Mouse (Mus musculus) kidney, adult 9 months (tissue): ENCODE data around the gene Tfb1m.

Experiments used
- DNase-seq: peaks from one replicate; pipeline ENCODE4 v3.0.0; 2022

The Tfb1m gene

DNA sequence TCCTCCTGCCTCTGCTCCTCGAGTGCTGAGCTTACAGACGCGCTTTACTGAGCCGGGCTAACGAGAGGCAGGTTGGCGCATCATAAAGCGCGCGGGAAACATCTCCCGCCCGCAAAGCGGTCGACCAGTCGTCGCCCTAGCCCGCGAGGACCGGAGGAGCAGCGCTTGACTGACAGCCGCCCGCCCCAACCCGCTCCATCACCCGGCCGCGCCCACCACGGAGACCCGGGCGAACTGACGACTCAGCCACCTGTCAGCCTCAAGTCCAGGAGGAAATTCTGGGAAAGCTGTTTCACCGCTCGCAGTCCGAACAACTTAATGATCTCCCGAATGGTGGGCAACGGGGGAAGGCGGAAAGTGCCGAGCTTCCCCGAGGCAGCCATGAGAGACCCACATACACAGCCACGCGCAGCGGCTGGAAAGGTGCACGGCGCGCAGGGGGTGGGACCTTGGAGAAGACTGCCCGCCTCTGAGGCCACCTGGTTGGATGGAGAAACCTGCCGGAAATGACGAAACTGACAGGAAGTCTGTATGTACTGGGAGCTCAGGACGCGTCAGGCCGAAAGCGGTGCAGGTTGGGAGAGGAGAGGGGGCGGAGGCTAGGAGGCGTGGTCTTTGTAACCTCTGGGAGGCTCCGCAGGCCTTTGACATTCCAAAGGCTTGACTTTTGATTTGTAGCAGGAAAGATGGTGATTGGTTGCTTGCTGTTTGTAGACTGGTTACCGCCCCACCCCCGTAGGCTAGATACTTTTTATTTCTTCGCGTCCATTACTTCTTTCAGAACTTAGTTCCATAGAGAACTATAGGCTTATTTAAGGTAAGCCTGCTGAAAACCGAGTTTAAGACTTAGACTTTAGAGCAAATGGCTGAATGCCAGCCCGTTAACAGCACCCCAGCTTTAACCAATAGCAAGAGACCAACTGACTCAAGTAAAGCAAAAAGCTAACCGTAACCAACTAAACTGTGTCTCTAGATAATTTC lies at the start of gene Tfb1m:
Gene Tfb1m, minus strand, starts transcription at position 451 of the 981 bp plus-strand sequence.
- DNase-seq = peak; percentile 99

- DNase-seq = no peak
These were observed 45.5 kb upstream of the Tfb1m start for GRCm38 (mm10) chr17:3602954-3603672.

DNA sequence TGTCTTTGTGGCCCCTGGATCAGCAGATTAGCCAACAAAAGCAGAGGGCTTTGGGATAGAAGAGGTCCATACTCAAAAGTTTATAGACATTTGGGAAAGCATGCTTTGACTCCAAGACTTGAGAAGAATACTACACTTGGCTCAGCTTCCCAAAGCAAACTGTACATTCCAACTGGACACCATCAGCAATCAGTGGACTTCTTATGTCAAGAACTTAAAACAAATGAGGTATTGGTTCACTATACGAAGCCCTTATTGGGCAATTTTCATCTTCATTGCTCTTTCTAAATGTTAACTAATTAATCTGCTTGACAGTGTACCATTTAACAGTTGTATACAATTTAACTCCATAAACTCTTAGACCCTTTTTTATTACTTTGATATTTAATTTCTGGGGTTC lies 40.8 kb upstream of the Tfb1m start:
- DNase-seq = no peak

DNA sequence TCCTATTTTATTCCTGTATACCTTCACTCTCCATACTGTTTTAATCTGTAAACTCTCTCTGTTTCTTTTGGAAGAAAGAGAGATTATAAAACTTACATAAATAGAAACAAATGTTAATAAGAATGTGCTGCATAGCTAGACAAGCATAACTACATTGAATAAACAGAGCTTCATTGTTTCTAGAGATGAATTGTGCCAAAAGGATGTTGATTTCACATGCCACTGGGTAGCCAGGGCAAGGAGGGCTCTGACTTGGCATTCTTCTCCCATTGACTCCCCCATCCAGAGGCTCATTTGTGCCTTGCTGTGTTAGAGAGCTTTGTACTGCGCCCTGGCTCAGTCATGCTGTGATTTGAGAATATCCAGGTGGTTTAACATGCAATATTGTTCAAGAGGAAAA lies 40.3 kb upstream of the Tfb1m start:
- DNase-seq = peak; percentile 4

- DNase-seq = peak; percentile 12
These were observed 39.5 kb upstream of the Tfb1m start for GRCm38 (mm10) chr17:3597130-3597529.

DNA sequence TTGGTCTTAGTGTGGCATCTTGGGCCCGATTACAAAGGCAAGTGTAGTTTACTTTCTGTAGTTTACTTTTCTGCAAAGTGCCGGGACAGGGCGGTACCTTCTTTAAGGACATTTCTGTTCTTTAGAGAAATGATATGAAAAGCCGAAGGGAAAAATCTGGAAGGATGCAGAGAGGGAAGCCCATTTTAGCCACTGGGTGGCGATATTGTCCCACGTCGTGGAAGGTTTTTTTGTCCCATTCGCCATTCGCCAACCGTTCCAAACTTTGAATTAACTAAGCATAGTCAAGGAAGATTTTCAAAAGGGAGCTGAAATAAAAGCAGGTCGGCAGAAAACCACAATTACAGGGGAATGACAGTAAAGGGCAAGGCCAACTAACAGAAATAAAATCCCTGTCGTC lies 13.3 kb upstream of the Tfb1m start:
- peak; percentile 67 for DNase-seq

- DNase-seq = no peak
These were observed 4.8 kb upstream of the Tfb1m start for GRCm38 (mm10) chr17:3562405-3562804.

DNA sequence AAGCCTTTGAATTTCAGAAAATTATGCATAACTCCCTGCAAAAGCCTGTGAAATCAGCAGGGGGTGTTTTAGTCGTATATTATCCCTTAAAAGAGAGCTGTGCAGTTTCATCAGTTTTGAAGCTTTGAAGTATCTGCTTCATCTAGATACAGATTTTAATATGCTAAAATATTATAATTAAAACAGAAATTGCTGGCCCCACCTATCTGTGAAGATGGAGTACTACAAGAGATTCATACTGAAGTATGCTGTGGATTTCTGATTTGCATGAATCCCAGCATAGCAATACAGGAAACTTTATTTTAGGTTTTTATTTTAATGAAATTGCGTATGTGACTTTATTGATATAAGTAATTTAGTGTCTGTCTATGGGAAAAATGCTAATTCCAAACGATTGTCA lies 3.0 kb upstream of the Tfb1m start:
- peak; percentile 33 for DNase-seq

- DNase-seq = no peak
These were observed 832 bp upstream of the Tfb1m start for GRCm38 (mm10) chr17:3558356-3558870.

- no peak for DNase-seq
These were observed 1.3 kb downstream of the Tfb1m start for GRCm38 (mm10) chr17:3556251-3556650.

- no peak for DNase-seq
These were observed 9.9 kb downstream of the Tfb1m start for GRCm38 (mm10) chr17:3547725-3548124.

DNA sequence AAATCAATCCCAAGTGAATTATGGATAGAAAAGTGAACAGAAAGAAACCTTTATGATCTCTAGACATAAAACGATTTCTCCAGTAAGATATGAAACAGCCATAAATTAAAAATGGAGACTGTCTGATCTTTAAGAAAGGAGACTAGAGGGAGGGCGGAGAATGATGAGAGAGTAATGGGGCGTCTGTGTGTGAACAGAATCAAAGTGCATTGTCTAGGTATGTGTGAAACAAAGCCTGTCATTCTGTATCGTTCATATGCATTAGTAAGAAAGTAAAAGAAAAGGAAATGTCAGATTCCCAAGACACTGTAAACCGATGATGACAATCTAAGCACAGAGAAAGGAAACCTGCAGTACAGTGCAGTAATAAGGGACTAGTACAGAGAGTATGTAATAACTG lies 16.5 kb downstream of the Tfb1m start:
- no peak for DNase-seq

DNA sequence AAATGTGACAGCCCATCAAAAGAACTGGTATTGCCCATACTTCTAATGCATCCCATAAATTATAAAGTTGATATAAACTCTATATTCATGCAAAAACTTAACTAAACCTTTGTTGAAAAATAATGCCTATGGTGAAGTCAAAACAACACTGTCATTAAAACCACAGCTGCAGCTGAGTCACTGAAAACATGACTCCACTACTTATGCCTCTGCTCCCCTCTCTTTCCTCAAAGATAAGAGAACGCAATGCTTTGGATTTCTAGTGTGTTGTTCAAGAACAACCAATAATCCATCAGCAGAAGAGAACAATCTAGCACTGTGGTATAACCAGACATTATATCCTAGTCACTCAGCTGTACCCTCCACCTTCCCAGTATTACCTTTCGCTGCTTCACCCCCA lies 17.3 kb downstream of the Tfb1m start:
- no peak for DNase-seq

GRCm38 (mm10) chr17:3533425-3533824 lies 24.2 kb downstream of the Tfb1m start:
- DNase-seq = no peak

DNA sequence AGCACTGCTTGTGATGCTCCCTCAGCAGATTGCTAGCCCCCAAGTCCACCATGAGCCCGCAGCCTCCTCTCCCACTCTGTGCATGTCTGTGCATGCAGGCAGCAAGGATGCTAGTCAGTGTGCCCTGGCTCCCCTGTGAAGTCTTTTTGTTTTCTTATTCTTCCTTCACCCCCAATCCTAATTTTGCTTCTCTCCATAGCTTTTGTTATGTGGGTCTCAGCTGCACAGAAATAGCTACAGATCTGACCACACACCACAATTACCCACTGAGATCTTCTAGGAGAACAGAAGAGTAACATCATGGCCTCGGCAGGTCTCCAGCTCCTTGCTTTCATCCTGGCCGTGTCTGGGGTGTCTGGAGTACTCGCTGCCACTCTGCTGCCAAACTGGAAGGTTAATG lies 25.3 kb downstream of the Tfb1m start, which contains the start of gene Cldn20:
Gene Cldn20, plus strand, starts transcription at position 301 of the 400 bp plus-strand sequence.
- no peak for DNase-seq

DNA sequence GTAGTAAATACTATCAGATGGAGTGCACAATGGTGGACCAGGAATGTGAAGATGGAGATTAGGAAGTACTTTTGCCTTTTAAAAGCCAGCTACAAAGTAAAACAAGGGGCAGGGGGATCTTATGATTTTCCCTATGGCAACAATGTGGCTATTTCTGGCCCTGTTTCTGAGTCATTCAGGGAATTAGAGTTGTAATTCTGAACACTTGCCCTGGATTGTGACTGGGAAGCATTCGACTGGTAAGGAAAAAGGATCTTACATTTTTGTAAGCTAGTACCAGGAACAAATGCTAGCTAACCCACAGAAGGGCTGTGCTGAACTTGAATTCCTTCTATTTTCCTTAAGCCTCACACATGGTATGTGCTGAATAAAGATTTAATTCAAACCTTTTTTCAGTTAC lies 25.9 kb downstream of the Tfb1m start:
- DNase-seq = no peak

DNA sequence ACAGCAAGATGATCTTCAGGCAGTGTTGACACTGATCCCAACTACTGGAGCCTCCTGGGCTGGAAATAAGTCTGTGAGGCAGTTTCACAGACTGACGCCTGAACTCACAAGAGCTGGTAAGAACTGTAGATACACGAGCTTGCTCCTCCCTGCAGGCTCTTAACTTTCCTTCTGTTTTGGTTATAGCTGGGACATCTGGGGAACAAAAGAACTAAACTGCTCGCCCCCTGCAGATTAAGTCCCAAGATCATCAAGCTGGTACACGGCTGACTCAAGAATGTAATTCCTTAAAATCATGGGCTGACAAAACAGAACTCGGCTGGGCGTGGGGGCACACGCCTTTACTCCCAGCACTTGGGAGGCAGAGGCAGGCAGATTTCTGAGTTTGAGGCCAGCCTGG lies 27.0 kb downstream of the Tfb1m start:
- no peak for DNase-seq

GRCm38 (mm10) chr17:3529523-3529922 lies 28.1 kb downstream of the Tfb1m start:
- DNase-seq = no peak

- no peak for DNase-seq
These were observed 29.6 kb downstream of the Tfb1m start for GRCm38 (mm10) chr17:3527841-3528471.

DNA sequence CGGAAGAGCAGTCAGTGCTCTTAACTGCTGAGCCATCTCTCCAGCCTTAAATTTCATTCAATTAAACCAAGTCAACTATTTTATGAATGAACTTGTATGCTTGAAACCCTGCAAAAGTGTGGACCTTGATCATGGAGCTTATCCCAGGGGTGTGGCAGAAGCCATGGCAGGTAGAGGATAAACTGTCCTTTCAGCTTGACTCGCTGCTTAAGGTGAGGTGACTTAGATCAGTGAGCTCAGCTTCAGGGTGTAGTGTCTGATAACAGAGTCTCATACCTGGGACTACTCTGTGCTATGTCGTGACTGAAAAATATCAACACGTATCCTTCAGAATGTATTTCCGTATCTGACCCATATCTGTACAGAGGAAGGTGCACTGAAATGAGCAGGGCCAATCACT lies 37.2 kb downstream of the Tfb1m start:
- no peak for DNase-seq

GRCm38 (mm10) chr17:3516406-3516805 lies 41.2 kb downstream of the Tfb1m start:
- no peak for DNase-seq

DNA sequence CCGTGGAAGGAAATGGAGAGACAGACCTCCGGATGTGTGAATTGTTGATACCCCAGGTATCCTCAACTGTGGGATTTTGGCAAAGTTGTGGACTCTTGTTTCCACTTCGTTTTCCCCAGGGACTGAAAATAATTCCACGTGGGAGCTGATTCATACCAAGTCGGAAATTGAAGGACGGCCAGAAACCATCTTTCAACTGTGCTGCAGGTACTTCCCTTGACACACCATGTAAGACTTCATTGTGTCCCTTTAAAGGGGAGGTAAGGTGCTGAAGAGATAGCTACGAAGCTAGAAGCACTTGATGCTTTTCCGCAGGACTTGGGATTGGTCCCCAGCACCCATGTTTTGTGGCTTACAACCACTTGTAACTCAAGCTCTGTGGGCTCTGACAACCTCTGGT lies 41.7 kb downstream of the Tfb1m start:
- no peak for DNase-seq

DNA sequence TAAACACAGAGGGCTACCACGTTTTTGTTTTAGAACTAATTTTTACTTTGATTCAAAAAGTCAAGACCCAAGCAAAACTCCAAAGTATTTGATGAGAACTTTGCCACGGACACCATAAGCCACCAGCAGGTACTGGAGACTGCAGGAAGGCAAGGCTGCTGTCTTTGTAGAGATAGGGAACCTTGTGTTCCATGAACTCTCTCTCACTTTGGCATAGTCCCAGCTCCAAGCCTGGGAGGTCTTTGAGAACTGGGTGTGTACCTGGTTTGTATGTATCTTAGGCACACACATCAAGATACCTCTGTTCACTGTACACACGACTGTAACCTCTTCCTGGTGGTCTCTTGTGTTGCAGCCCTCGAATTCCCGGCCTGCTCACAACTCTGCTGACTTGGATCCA lies 43.3 kb downstream of the Tfb1m start:
- DNase-seq = no peak
